Mouse (Mus musculus) heart, adult 2 months (tissue): Measurements from ENCODE around the gene Pdzd11. TPM values are rescaled to one million over a fixed set of nuclear protein-coding genes. Genes with fewer than 3 reads are reported as not detected.

Source experiments
- DNase-seq, 2 experiments: peaks; one replicate each; pipeline ENCODE4 v3.0.0; 2021
- H3K27ac ChIP-seq: fragments of 200-600 bp; 2 replicates; pipeline ENCODE4 v1.8.1; 2022
- H3K27me3 ChIP-seq: fragments of 200-500 bp; 2 replicates; pipeline ENCODE4 v1.6.1; 2012; ENCODE audit warnings: mild to moderate bottlenecking, low read length, inconsistent platforms, mixed read lengths; ENCODE audit not compliant: control insufficient read depth, insufficient read depth
- H3K36me3 ChIP-seq: fragments of 200-500 bp; 2 replicates; pipeline ENCODE4 v1.6.1; 2012; ENCODE audit warnings: low read length, inconsistent platforms; ENCODE audit not compliant: control insufficient read depth, insufficient read depth
- H3K4me1 ChIP-seq: fragments of 200-500 bp; 2 replicates; pipeline ENCODE4 v1.6.1; 2011; ENCODE audit warnings: low read length; ENCODE audit not compliant: control insufficient read depth, insufficient read depth
- H3K4me3 ChIP-seq: fragments of 200-600 bp; 2 replicates; pipeline ENCODE4 v1.8.1; 2022
- H3K79me2 ChIP-seq: fragments of 200-500 bp; replicated peaks from 2 replicates; pipeline ENCODE4 v1.6.1; 2012; ENCODE audit warnings: mild to moderate bottlenecking, inconsistent platforms, low read length, moderate library complexity, mixed read lengths; ENCODE audit not compliant: control insufficient read depth, insufficient read depth
- H3K9ac ChIP-seq: fragments of 200-500 bp; 2 replicates; pipeline ENCODE4 v1.6.1; 2012; ENCODE audit warnings: low read depth, mild to moderate bottlenecking, control low read depth, inconsistent platforms, low read length, mixed read lengths
- CTCF ChIP-seq: fragments of 200-600 bp; IDR thresholded peaks from 2 replicates; pipeline ENCODE4 v1.8.1; 2022; ENCODE audit warnings: antibody characterized with exemption, mild to moderate bottlenecking, moderate library complexity
- EP300 ChIP-seq: fragments of 200-500 bp; IDR thresholded peaks from 2 replicates; pipeline ENCODE4 v1.6.1; 2011; ENCODE audit warnings: low read depth, low read length, control low read depth; ENCODE audit not compliant: insufficient read depth
- POLR2A ChIP-seq: fragments of 200-500 bp; IDR thresholded peaks from 2 replicates; pipeline ENCODE4 v1.6.1; 2011; ENCODE audit warnings: mild to moderate bottlenecking, low read depth, low read length, control low read depth; ENCODE audit not compliant: insufficient read depth
- WGBS: fragments of 180-500 bp; shearing (Covaris S2); methylation state at CpG from one replicate; pipeline ENCODE4 v1.1.7; 2018; 5-methylcytosine and 5-hydroxymethylcytosine counted together
- intact Hi-C: fragments of 180-260 bp; cut with DNase I; formaldehyde crosslinking; loops from one replicate; pipeline ENCODE4 v1.15.1; 2025
- polyA plus RNA-seq: library from polyadenylated mRNA; depleted of rRNA; stranded (reverse); fragments of >200 nt; gene quantifications from 2 replicates; pipeline ENCODE4 v1.2.3, GENCODE M21; 2012
- total RNA-seq, 2 experiments: library from RNA; stranded (reverse); gene quantifications; 2 replicates each; pipeline ENCODE4 v1.2.3; 2021

Gene Pdzd11
- total and polyA plus RNA-seq, 3 experiments: 18.3 to 26.2 (median 21.4) TPM

- no peak for TF ChIP-seq EP300
- TF ChIP-seq CTCF: no peak
- no peak for TF ChIP-seq POLR2A
- no peak overlapping the region for H3K9ac ChIP-seq
- H3K79me2 ChIP-seq: no peaks in the 10 kb centered on the region
- H3K27ac ChIP-seq: peak overlapping the region; percentile 72
- no peaks in the 10 kb centered on the region for H3K4me1 ChIP-seq
- no peaks in the 10 kb centered on the region for H3K27me3 ChIP-seq
- intact Hi-C loops: no loop called here
- no peaks in the 10 kb centered on the region for H3K36me3 ChIP-seq
- H3K4me3 ChIP-seq: peak overlapping the region; percentile 60
- no peak for DNase-seq
- 30% methylated on average over 7 of the region's 7 CpGs for WGBS
These were observed 1.2 kb downstream of the Pdzd11 start for GRCm38 (mm10) chrX:100625146-100625545.

GRCm38 (mm10) chrX:100624242-100624641 lies 2.1 kb downstream of the Pdzd11 start:
- Histone ChIP-seq H3K27me3 (no peaks in the 10 kb centered on the region), H3K36me3 (no peaks in the 10 kb centered on the region), H3K4me3 (no peak overlapping the region), H3K27ac (no peak overlapping the region), H3K9ac (no peak overlapping the region), H3K79me2 (no peaks in the 10 kb centered on the region), H3K4me1 (no peaks in the 10 kb centered on the region)
- DNase-seq: no peak
- TF ChIP-seq POLR2A: no peak
- no peak for TF ChIP-seq EP300
- TF ChIP-seq CTCF: no peak
- intact Hi-C loops: no loop called here
- 85% methylated on average over 4 of the region's 4 CpGs for WGBS

GRCm38 (mm10) chrX:100621366-100621765 lies 5.0 kb downstream of the Pdzd11 start:
- Histone ChIP-seq H3K4me3 (no peak overlapping the region), H3K79me2 (no peaks in the 10 kb centered on the region), H3K36me3 (no peaks in the 10 kb centered on the region), H3K27ac (no peak overlapping the region), H3K4me1 (no peaks in the 10 kb centered on the region), H3K27me3 (no peaks in the 10 kb centered on the region), H3K9ac (no peak overlapping the region)
- TF ChIP-seq CTCF: peak; percentile 53
- TF ChIP-seq POLR2A: no peak
- 56% methylated on average over 2 of the region's 2 CpGs for WGBS
- intact Hi-C loops: loop anchor here (1.0 kb wide), 1 partner anchor 118 kb away; no protein-coding TSS in a partner anchor
- no peak for DNase-seq

- Histone ChIP-seq H3K4me1 (no peaks in the 10 kb centered on the region), H3K36me3 (no peaks in the 10 kb centered on the region), H3K9ac (no peak overlapping the region), H3K27me3 (no peaks in the 10 kb centered on the region), H3K27ac (no peak overlapping the region), H3K4me3 (no peak overlapping the region), H3K79me2 (no peaks in the 10 kb centered on the region)
- no peak for DNase-seq
- intact Hi-C loops: no loop called here
- TF ChIP-seq CTCF (no peak), EP300 (no peak), POLR2A (no peak)
- WGBS: 59% methylated on average over 3 of the region's 3 CpGs
These were observed 7.9 kb downstream of the Pdzd11 start for GRCm38 (mm10) chrX:100618488-100618887.

GRCm38 (mm10) chrX:100605314-100605713 lies 21.1 kb downstream of the Pdzd11 start, which contains the start of gene Arr3:
TSS of gene Arr3 (plus strand) at chrX:100605497.
- no peaks in the 10 kb centered on the region for H3K4me1 ChIP-seq
- no peak within 1 kb of the TSS for H3K9ac ChIP-seq
- no peak for DNase-seq
- H3K27ac ChIP-seq: no peak within 1 kb of the TSS
- intact Hi-C loops: no loop called here
- no peak within 1 kb of the TSS for H3K4me3 ChIP-seq
- no peaks in the 10 kb centered on the region for H3K79me2 ChIP-seq
- H3K27me3 ChIP-seq: no peaks in the 10 kb centered on the region
- TF ChIP-seq POLR2A (no peak), CTCF (no peak), EP300 (no peak)
- WGBS: 76% methylated on average over 1 of the region's 1 CpGs
- no peaks in the 10 kb centered on the region for H3K36me3 ChIP-seq

- Histone ChIP-seq H3K79me2 (no peaks in the 10 kb centered on the region), H3K9ac (no peak overlapping the region), H3K27ac (no peak overlapping the region), H3K27me3 (no peaks in the 10 kb centered on the region), H3K4me1 (no peaks in the 10 kb centered on the region), H3K36me3 (no peaks in the 10 kb centered on the region), H3K4me3 (no peak overlapping the region)
- no peak for TF ChIP-seq POLR2A
- TF ChIP-seq EP300: no peak
- no peak for TF ChIP-seq CTCF
- intact Hi-C loops: no loop called here
- DNase-seq: no peak
- 73% methylated on average over 4 of the region's 4 CpGs for WGBS
These were observed 26.6 kb downstream of the Pdzd11 start for GRCm38 (mm10) chrX:100599755-100600154.

GRCm38 (mm10) chrX:100597439-100597838 lies 28.9 kb downstream of the Pdzd11 start:
- H3K79me2 ChIP-seq: no peaks in the 10 kb centered on the region
- no peaks in the 10 kb centered on the region for H3K4me1 ChIP-seq
- no peaks in the 10 kb centered on the region for H3K36me3 ChIP-seq
- no peaks in the 10 kb centered on the region for H3K27me3 ChIP-seq
- no peak overlapping the region for H3K27ac ChIP-seq
- peak in 1 of 2 experiments; percentile 6 for DNase-seq
- no peak overlapping the region for H3K4me3 ChIP-seq
- 25% methylated on average over 5 of the region's 5 CpGs for WGBS
- H3K9ac ChIP-seq: no peak overlapping the region
- intact Hi-C loops: no loop called here
- TF ChIP-seq POLR2A (no peak), EP300 (no peak), CTCF (peak; percentile 63)
